Mouse (Mus musculus): ENCODE measurements at regions not wholly inside any gene's neighbourhood (a gene's known extent, or its start where the extent isn't known, plus 50 kb on each side); places are given as distances from the start of the nearest gene placed in this dataset.

DNA sequence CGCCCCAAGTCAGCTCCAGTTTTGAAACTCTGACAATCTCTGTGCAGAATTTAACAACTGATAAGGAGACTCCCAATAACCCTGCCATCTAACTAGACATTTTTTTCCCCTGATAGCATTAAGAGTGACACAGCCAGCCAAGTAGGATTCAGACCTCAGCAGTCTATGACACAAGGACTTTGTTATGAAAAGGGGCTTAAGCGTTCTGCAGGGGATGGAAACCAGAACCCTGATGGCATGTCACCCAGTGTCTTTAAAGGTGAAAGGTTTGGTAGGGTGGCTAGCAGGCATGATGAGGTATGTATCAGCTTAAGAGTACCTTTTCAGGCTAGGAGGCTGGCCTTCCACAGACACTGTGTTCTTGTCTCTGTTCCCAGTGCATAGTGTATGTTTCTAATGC, 199.8 kb downstream of the Inhba start:
- no peaks in the 10 kb centered on the region for H3K4me1 ChIP-seq (ENCODE audit: control insufficient read depth, insufficient read depth, low read length)
- DNase-seq (ENCODE audit: low spot score) = no peak
- no peak overlapping the region for H3K9ac ChIP-seq (ENCODE audit: low read depth, low read length)
- no peaks in the 10 kb centered on the region for H3K9me3 ChIP-seq (ENCODE audit: control insufficient read depth, low read length)
- no peaks in the 10 kb centered on the region for H3K36me3 ChIP-seq (ENCODE audit: control insufficient read depth, insufficient read depth, low read length)
- WGBS = 60% methylated on average over 2 of the region's 2 CpGs
- no peaks in the 10 kb centered on the region for H3K27me3 ChIP-seq (replicated peaks; ENCODE audit: control insufficient read depth, insufficient read depth, low read length)
- no peak for ATAC-seq (ENCODE audit: low read depth)
- H3K4me2 ChIP-seq (ENCODE audit: low read depth, low read length) = no peak overlapping the region
- H3K4me3 ChIP-seq (ENCODE audit: low read depth, low read length) = no peak overlapping the region
- H3K27ac ChIP-seq (replicated peaks; ENCODE audit: low read depth, low read length) = no peak overlapping the region

DNA sequence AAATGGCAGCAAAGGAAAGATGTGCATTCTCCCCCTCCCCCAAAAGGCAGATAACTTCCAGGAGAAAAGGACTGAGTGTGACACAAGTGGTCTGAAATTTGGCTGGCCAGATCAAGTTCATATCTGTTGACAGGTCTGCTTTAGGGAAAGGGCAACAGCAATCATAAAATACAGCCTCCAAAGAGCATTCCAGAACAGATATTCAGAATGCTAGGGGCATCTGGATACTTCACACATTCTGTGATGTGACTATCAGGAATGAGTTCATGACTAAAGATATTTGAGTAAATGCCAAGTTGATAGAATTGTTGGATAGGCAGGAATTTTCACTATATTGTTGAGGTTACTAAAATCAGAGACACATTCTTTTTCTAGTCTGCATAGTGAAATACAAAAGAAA, 208.2 kb downstream of the Inhba start:
- H3K4me3 ChIP-seq (ENCODE audit: low read depth, low read length) = no peak overlapping the region
- ATAC-seq (ENCODE audit: low read depth) (no peak), DNase-seq (ENCODE audit: low spot score) (no peak)
- no peak overlapping the region for H3K9ac ChIP-seq (ENCODE audit: low read depth, low read length)
- no peaks in the 10 kb centered on the region for H3K4me1 ChIP-seq (ENCODE audit: control insufficient read depth, insufficient read depth, low read length)
- H3K27ac ChIP-seq (replicated peaks; ENCODE audit: low read depth, low read length) = no peak overlapping the region
- H3K9me3 ChIP-seq (ENCODE audit: control insufficient read depth, low read length) = no peaks in the 10 kb centered on the region
- H3K27me3 ChIP-seq (replicated peaks; ENCODE audit: control insufficient read depth, insufficient read depth, low read length) = no peaks in the 10 kb centered on the region
- no peak overlapping the region for H3K4me2 ChIP-seq (ENCODE audit: low read depth, low read length)
- no peaks in the 10 kb centered on the region for H3K36me3 ChIP-seq (ENCODE audit: control insufficient read depth, insufficient read depth, low read length)

GRCm38 (mm10) chr13:16222942-16223600, 211.4 kb downstream of the Inhba start:
- ATAC-seq (ENCODE audit: low read depth) (no peak), DNase-seq (ENCODE audit: low spot score) (no peak)
- Histone ChIP-seq H3K9ac (ENCODE audit: low read depth, low read length) (no peak overlapping the region), H3K4me2 (ENCODE audit: low read depth, low read length) (no peak overlapping the region), H3K27me3 (replicated peaks; ENCODE audit: control insufficient read depth, insufficient read depth, low read length) (no peaks in the 10 kb centered on the region), H3K27ac (replicated peaks; ENCODE audit: low read depth, low read length) (no peak overlapping the region), H3K36me3 (ENCODE audit: control insufficient read depth, insufficient read depth, low read length) (no peaks in the 10 kb centered on the region), H3K4me1 (ENCODE audit: control insufficient read depth, insufficient read depth, low read length) (peaks cover 6% of the 10 kb centered on the region), H3K4me3 (ENCODE audit: low read depth, low read length) (no peak overlapping the region), H3K9me3 (ENCODE audit: control insufficient read depth, low read length) (no peaks in the 10 kb centered on the region)
- WGBS = 61% methylated on average over 5 of the region's 5 CpGs

- no peaks in the 10 kb centered on the region for H3K36me3 ChIP-seq (ENCODE audit: control insufficient read depth, insufficient read depth, low read length)
- H3K9ac ChIP-seq (ENCODE audit: low read depth, low read length) = no peak overlapping the region
- DNase-seq (ENCODE audit: low spot score) (no peak), ATAC-seq (ENCODE audit: low read depth) (no peak)
- no peak overlapping the region for H3K4me2 ChIP-seq (ENCODE audit: low read depth, low read length)
- 71% methylated on average over 3 of the region's 3 CpGs for WGBS
- H3K9me3 ChIP-seq (ENCODE audit: control insufficient read depth, low read length) = no peaks in the 10 kb centered on the region
- no peaks in the 10 kb centered on the region for H3K4me1 ChIP-seq (ENCODE audit: control insufficient read depth, insufficient read depth, low read length)
- no peak overlapping the region for H3K27ac ChIP-seq (replicated peaks; ENCODE audit: low read depth, low read length)
- no peak overlapping the region for H3K4me3 ChIP-seq (ENCODE audit: low read depth, low read length)
- no peaks in the 10 kb centered on the region for H3K27me3 ChIP-seq (replicated peaks; ENCODE audit: control insufficient read depth, insufficient read depth, low read length)
These were observed 249.5 kb downstream of the Inhba start for GRCm38 (mm10) chr13:16261145-16261544.

DNA sequence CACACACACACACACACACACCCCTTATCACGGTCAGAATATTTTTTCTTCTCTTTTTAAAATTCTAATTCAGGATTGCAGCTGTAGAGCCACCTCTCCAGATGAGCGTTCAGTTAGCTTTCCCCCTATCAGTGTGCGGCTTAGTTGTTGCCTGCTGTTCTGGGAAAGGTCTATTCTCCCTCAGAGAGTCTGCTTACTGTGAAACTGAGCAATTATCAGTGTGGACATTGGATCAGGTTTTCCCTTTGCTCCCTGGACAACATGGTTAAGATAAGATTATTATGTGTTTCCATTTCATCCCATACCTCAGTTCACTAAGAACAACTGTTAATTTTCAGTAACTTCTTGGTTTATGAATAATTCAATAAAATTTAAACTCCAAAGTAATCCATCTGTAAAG, 268.3 kb downstream of the Inhba start:
- ATAC-seq (ENCODE audit: low read depth) = no peak
- H3K4me3 ChIP-seq (ENCODE audit: low read depth, low read length) = no peak overlapping the region
- no peaks in the 10 kb centered on the region for H3K9me3 ChIP-seq (ENCODE audit: control insufficient read depth, low read length)
- 68% methylated on average over 3 of the region's 3 CpGs for WGBS
- no peak overlapping the region for H3K9ac ChIP-seq (ENCODE audit: low read depth, low read length)
- no peak overlapping the region for H3K4me2 ChIP-seq (ENCODE audit: low read depth, low read length)
- H3K27ac ChIP-seq (replicated peaks; ENCODE audit: low read depth, low read length) = no peak overlapping the region
- peaks cover 3% of the 10 kb centered on the region; the same call in 1 of the 2 replicates for H3K4me1 ChIP-seq (ENCODE audit: control insufficient read depth, insufficient read depth, low read length)
- no peak for DNase-seq (ENCODE audit: low spot score)
- no peaks in the 10 kb centered on the region for H3K27me3 ChIP-seq (replicated peaks; ENCODE audit: control insufficient read depth, insufficient read depth, low read length)
- H3K36me3 ChIP-seq (ENCODE audit: control insufficient read depth, insufficient read depth, low read length) = no peaks in the 10 kb centered on the region

DNA sequence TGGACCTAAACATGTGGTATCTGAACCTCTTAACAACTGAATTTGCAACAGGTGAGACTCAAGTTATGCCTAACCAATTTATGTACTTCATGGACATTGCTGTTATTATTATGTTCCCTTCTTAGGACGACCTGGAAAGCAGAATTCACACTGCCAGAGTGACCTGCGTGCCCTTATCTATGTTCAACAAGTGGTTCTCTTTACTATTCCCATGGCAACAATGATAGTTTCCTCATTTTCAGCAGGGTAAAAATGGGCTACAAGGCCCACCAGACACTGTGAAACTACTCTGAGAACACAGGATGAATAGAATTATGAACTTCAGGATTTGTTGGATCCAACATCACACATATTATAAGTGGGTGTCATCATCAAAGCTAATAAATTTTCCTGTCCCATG, 269.1 kb downstream of the Inhba start:
- H3K27ac ChIP-seq (replicated peaks; ENCODE audit: low read depth, low read length) = no peak overlapping the region
- H3K36me3 ChIP-seq (ENCODE audit: control insufficient read depth, insufficient read depth, low read length) = no peaks in the 10 kb centered on the region
- ATAC-seq (ENCODE audit: low read depth) (no peak), DNase-seq (ENCODE audit: low spot score) (no peak)
- H3K4me2 ChIP-seq (ENCODE audit: low read depth, low read length) = no peak overlapping the region
- H3K9me3 ChIP-seq (ENCODE audit: control insufficient read depth, low read length) = no peaks in the 10 kb centered on the region
- H3K4me1 ChIP-seq (ENCODE audit: control insufficient read depth, insufficient read depth, low read length) = peaks cover 3% of the 10 kb centered on the region; the same call in 1 of the 2 replicates
- 62% methylated on average over 2 of the region's 2 CpGs for WGBS
- no peak overlapping the region for H3K4me3 ChIP-seq (ENCODE audit: low read depth, low read length)
- no peaks in the 10 kb centered on the region for H3K27me3 ChIP-seq (replicated peaks; ENCODE audit: control insufficient read depth, insufficient read depth, low read length)
- no peak overlapping the region for H3K9ac ChIP-seq (ENCODE audit: low read depth, low read length)

DNA sequence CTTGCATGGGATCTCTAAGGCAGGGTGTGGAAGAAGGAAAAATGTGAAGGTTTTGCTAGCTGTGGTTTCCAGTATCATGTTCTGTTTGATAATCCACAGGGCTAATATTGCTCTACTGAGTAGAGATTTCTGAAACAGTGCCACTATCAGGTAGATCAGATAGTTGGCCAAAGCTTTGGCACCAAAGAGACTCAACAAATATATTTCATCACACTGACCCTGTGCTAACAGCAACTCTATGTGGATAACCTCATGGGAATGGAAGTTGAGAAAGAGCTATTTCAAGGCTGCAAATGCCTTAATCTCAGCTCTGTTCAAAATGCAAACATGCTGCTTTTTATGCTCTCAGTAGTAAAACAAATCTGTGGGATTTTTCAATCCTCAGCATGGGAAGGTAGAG, 270.1 kb downstream of the Inhba start:
- no peak overlapping the region for H3K27ac ChIP-seq (replicated peaks; ENCODE audit: low read depth, low read length)
- no peak overlapping the region for H3K4me2 ChIP-seq (ENCODE audit: low read depth, low read length)
- no peak overlapping the region for H3K9ac ChIP-seq (ENCODE audit: low read depth, low read length)
- H3K4me3 ChIP-seq (ENCODE audit: low read depth, low read length) = no peak overlapping the region
- ATAC-seq (ENCODE audit: low read depth) (no peak), DNase-seq (ENCODE audit: low spot score) (peak; percentile 13)
- H3K4me1 ChIP-seq (ENCODE audit: control insufficient read depth, insufficient read depth, low read length) = peaks cover 3% of the 10 kb centered on the region; the same call in 1 of the 2 replicates
- H3K36me3 ChIP-seq (ENCODE audit: control insufficient read depth, insufficient read depth, low read length) = no peaks in the 10 kb centered on the region
- no peaks in the 10 kb centered on the region for H3K9me3 ChIP-seq (ENCODE audit: control insufficient read depth, low read length)
- H3K27me3 ChIP-seq (replicated peaks; ENCODE audit: control insufficient read depth, insufficient read depth, low read length) = no peaks in the 10 kb centered on the region

GRCm38 (mm10) chr13:16282230-16282629, 270.6 kb downstream of the Inhba start:
- H3K9me3 ChIP-seq (ENCODE audit: control insufficient read depth, low read length) = no peaks in the 10 kb centered on the region
- no peak overlapping the region for H3K4me3 ChIP-seq (ENCODE audit: low read depth, low read length)
- no peak overlapping the region for H3K4me2 ChIP-seq (ENCODE audit: low read depth, low read length)
- no peak overlapping the region for H3K9ac ChIP-seq (ENCODE audit: low read depth, low read length)
- no peaks in the 10 kb centered on the region for H3K27me3 ChIP-seq (replicated peaks; ENCODE audit: control insufficient read depth, insufficient read depth, low read length)
- WGBS = 40% methylated on average over 2 of the region's 2 CpGs
- ATAC-seq (ENCODE audit: low read depth) (no peak), DNase-seq (ENCODE audit: low spot score) (no peak)
- H3K4me1 ChIP-seq (ENCODE audit: control insufficient read depth, insufficient read depth, low read length) = peaks cover 3% of the 10 kb centered on the region; the same call in 1 of the 2 replicates
- no peak overlapping the region for H3K27ac ChIP-seq (replicated peaks; ENCODE audit: low read depth, low read length)
- no peaks in the 10 kb centered on the region for H3K36me3 ChIP-seq (ENCODE audit: control insufficient read depth, insufficient read depth, low read length)

- peaks cover 3% of the 10 kb centered on the region; the same call in 1 of the 2 replicates for H3K4me1 ChIP-seq (ENCODE audit: control insufficient read depth, insufficient read depth, low read length)
- WGBS = 55% methylated on average over 4 of the region's 4 CpGs
These were observed 271.7 kb downstream of the Inhba start for GRCm38 (mm10) chr13:16283336-16283735.

More at GRCm38 (mm10) chr13:16283336-16283735, 271.7 kb downstream of the Inhba start:
- H3K36me3 ChIP-seq (ENCODE audit: control insufficient read depth, insufficient read depth, low read length) = no peaks in the 10 kb centered on the region
- no peak overlapping the region for H3K27ac ChIP-seq (replicated peaks; ENCODE audit: low read depth, low read length)
- H3K9me3 ChIP-seq (ENCODE audit: control insufficient read depth, low read length) = no peaks in the 10 kb centered on the region
- DNase-seq (ENCODE audit: low spot score) = no peak
- no peak overlapping the region for H3K4me3 ChIP-seq (ENCODE audit: low read depth, low read length)
- no peak overlapping the region for H3K9ac ChIP-seq (ENCODE audit: low read depth, low read length)
- H3K27me3 ChIP-seq (replicated peaks; ENCODE audit: control insufficient read depth, insufficient read depth, low read length) = no peaks in the 10 kb centered on the region
- no peak for ATAC-seq (ENCODE audit: low read depth)
- no peak overlapping the region for H3K4me2 ChIP-seq (ENCODE audit: low read depth, low read length)

Measured in embryonic facial prominence, embryonic 14.5 days (tissue).